Mouse (Mus musculus): Measurements from ENCODE around the gene Zfp385c. TPM values are rescaled to one million over a fixed set of nuclear protein-coding genes. Genes with fewer than 3 reads are reported as not detected.

The Zfp385c gene
- polyA plus RNA-seq, 1 experiment from 2014 or later: 0.51 TPM

DNA sequence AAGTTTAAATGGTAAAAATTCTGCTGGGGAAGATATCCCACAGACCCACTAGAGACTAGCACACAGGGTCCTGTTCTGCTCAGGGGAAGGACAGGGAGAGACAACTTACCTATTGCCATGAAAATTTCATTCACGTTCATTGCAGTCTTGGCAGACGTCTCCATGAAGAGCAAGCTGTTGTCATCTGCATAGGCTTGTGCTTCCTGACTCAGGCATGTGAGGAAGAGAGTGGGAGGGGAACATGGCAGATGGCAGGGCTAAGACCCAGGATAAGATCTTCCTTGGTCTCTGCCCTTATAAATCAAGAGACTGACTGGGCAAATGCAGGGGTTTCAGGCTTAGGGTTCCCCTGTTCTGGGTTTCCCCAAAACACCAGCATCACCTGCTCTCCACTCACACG lies 24.4 kb upstream of the Zfp385c start:
- Histone ChIP-seq H3K36me3 (peaks cover 53% of the 10 kb centered on the region), H3K27me3 (replicated peaks) (no peaks in the 10 kb centered on the region), H3K4me3 (no peak overlapping the region), H3K27ac (replicated peaks) (no peak overlapping the region), H3K4me1 (peaks cover 57% of the 10 kb centered on the region), H3K9me3 (no peaks in the 10 kb centered on the region), H3K4me2 (no peak overlapping the region), H3K9ac (no peak overlapping the region)
- no peak for ATAC-seq (ENCODE audit: extremely low read depth, insufficient number of reproducible peaks, low FRiP score, low TSS enrichment)
- WGBS: 78% methylated on average over 3 of the region's 3 CpGs

DNA sequence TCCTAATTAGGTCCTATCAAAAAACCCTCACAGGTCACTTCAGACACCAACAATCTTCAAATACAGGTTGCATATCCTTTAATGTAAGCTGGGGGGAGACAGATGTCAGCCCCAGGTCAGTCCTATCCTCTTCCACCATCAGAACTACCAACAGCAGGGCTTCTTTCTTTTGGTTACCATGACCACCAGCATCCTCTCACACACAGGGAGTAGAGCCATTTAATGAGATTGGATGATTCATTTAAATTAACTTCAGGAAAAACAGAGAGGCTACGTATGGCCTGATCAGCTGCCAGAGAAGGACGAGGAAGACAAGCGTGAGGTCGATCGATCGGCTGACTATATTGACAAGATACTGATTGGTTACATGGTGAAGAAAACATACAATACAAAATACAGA lies 22.7 kb upstream of the Zfp385c start:
- Histone ChIP-seq H3K4me1 (peaks cover 48% of the 10 kb centered on the region), H3K4me3 (no peak overlapping the region), H3K4me2 (0 out of 2 replicates have a peak overlapping the region, but pooled peaks have one; percentile 69), H3K27ac (replicated peaks) (no peak overlapping the region), H3K9me3 (no peaks in the 10 kb centered on the region), H3K9ac (no peak overlapping the region), H3K36me3 (peaks cover 61% of the 10 kb centered on the region), H3K27me3 (replicated peaks) (no peaks in the 10 kb centered on the region)
- no peak for ATAC-seq (ENCODE audit: extremely low read depth, insufficient number of reproducible peaks, low FRiP score, low TSS enrichment)
- 89% methylated on average over 6 of the region's 6 CpGs for WGBS

DNA sequence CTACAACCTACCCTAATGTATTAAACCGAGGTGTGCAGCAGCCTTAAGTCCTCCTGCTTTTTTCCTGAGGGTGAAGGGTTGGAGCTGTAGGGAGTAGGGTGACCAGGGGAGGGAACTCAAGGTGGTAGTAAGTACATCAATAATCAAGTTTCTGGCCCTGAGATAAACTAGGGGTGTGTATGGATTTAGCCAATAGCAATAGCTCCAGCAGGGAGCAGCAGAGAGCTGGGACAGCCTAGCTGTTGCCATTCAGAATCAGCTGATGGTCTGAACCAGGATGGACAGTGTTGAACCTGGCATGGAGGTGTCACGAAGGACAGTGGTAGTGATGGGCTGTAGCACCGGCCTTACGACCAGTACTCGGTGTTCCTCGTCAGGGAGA lies 22.3 kb upstream of the Zfp385c start:
- H3K9me3 ChIP-seq: no peaks in the 10 kb centered on the region
- H3K9ac ChIP-seq: peak overlapping the region; percentile 72; the same call in 1 of the 2 replicates
- H3K36me3 ChIP-seq: peaks cover 61% of the 10 kb centered on the region
- H3K4me1 ChIP-seq: peaks cover 44% of the 10 kb centered on the region
- peak overlapping the region; percentile 37 for H3K4me3 ChIP-seq
- WGBS: 36% methylated on average over 6 of the region's 6 CpGs
- H3K27ac ChIP-seq (replicated peaks): peak overlapping the region; percentile 81
- H3K27me3 ChIP-seq (replicated peaks): no peaks in the 10 kb centered on the region
- ATAC-seq (ENCODE audit: extremely low read depth, insufficient number of reproducible peaks, low FRiP score, low TSS enrichment): no peak
- H3K4me2 ChIP-seq: peak overlapping the region; percentile 69

DNA sequence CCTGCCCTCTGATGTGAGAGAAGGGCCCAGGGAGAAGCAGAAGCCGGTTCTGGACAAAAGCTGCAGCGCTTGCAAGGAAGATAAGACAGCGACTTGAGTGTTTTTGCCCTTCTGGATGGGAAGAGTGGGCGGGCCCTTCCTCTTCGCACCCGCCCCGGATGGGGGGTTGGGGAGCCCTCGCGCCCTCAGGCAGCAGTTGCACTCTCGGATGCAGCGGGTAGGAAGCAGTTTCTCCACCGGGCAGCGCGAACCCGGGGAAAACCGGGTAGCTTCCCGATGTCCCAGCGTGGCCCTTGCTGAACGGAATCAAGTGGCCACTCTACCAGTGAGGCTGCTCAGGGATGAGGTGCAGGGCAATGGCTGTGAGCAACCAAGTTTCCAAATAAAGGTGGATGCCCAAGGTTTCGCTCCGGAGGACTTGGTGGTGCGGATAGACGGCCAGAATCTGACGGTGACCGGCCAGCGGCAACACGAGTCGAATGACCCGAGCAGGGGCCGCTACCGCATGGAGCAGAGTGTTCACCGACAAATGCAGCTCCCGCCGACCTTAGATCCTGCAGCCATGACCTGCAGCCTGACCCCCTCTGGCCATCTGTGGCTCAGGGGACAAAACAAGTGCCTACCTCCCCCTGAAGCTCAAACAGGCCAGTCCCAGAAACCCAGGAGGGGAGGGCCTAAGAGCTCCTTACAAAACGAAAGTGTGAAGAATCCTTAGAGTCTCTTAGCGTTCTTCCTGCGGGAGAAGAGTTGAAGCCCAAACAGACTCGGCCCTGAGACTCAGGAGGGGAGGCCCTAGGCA lies 21.7 kb upstream of the Zfp385c start, which contains the start of gene Hspb9:
Hspb9 (plus strand) TSS at position 116 of the 799 bp plus-strand sequence.
- Histone ChIP-seq H3K27me3 (replicated peaks) (no peaks in the 10 kb centered on the region), H3K9ac (peak within 1 kb of the TSS; percentile 72), H3K36me3 (peaks cover 61% of the 10 kb centered on the region), H3K4me2 (peak within 1 kb of the TSS; percentile 69), H3K9me3 (no peaks in the 10 kb centered on the region), H3K4me1 (peaks cover 39% of the 10 kb centered on the region), H3K27ac (replicated peaks) (peak within 1 kb of the TSS; percentile 81), H3K4me3 (peak within 1 kb of the TSS; percentile 91)
- peak; percentile 9; the same call in 1 of the 2 replicates for ATAC-seq (ENCODE audit: extremely low read depth, insufficient number of reproducible peaks, low FRiP score, low TSS enrichment)
- WGBS: 4% methylated on average over 38 of the region's 38 CpGs

DNA sequence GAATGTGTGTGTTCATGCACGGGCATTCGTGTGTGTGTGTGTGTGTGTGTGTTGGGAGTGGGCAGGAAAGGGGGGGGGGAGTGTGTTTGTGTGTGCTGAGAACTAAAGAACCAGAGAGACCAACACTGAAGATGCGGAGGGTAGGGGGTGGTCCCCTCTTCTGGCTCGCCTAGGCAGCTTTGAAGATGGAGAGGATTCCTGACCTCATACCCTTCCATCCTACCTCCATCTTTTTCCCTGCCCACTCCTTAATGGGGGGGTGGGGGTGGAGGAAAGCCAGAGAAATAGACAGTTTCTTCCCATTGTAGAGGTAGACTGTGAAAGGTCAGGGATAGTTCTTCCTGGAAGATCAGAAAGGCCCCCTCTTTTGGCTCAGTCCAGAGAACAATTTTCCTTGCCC lies 20.9 kb upstream of the Zfp385c start:
- peak overlapping the region; percentile 37 for H3K4me3 ChIP-seq
- 72% methylated on average over 4 of the region's 4 CpGs for WGBS
- H3K36me3 ChIP-seq: peaks cover 61% of the 10 kb centered on the region
- H3K9ac ChIP-seq: peak overlapping the region; percentile 72
- peaks cover 37% of the 10 kb centered on the region for H3K4me1 ChIP-seq
- no peaks in the 10 kb centered on the region for H3K27me3 ChIP-seq (replicated peaks)
- H3K9me3 ChIP-seq: no peaks in the 10 kb centered on the region
- peak overlapping the region; percentile 81 for H3K27ac ChIP-seq (replicated peaks)
- H3K4me2 ChIP-seq: peak overlapping the region; percentile 69
- no peak for ATAC-seq (ENCODE audit: extremely low read depth, insufficient number of reproducible peaks, low FRiP score, low TSS enrichment)

DNA sequence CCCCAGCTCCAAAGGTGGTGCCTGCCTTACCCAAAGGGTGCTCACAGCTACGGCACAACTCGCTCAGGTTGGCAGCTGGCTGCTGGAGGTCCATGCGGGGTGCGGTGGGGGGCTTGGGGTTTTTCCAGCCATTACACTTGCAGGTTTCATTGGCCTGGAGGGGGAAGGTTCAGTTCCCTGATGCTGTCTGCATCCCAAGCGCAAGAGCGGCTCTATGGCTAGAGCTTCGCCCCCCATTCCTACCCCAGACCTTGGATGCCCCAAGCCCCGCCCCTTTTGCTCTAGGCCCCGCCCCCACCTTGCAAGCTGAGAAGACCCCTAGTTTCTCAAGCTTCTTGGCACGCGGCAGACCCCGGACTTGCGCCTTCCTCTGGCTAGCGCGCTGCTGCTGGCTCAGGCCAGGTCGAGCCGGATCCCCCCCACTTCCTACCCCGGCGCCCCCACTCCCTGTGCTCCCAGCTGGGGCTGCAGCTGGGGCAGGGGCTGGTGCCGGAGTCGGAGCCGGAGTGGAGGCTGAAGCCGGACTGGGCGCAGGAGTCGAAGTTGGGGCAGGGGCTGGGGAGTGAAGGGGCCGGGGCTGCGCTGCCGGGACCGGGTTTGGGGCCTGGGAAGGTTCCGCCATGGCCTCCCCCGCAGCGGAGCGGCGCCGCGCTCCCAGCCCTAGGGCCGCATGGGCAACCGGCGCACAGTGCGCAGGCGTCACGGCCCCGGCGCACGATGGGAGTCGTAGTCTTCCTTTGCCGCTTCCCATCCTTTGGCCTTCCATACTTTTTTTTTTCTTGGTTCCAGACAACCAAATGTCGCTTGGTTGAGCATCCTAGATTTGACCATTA lies 19.7 kb upstream of the Zfp385c start, which contains the start of gene Kat2a:
Kat2a (minus strand) TSS at position 683 of the 833 bp plus-strand sequence.
- Histone ChIP-seq H3K27ac (replicated peaks) (peak within 1 kb of the TSS; percentile 81), H3K36me3 (peaks cover 61% of the 10 kb centered on the region), H3K27me3 (replicated peaks) (no peaks in the 10 kb centered on the region), H3K4me3 (peak within 1 kb of the TSS; percentile 91), H3K4me1 (peaks cover 37% of the 10 kb centered on the region), H3K4me2 (peak within 1 kb of the TSS; percentile 77), H3K9ac (peak within 1 kb of the TSS; percentile 96), H3K9me3 (no peaks in the 10 kb centered on the region)
- WGBS: 2% methylated on average over 48 of the region's 48 CpGs
- ATAC-seq (ENCODE audit: extremely low read depth, insufficient number of reproducible peaks, low FRiP score, low TSS enrichment): peak; percentile 59; the same call in 1 of the 2 replicates

DNA sequence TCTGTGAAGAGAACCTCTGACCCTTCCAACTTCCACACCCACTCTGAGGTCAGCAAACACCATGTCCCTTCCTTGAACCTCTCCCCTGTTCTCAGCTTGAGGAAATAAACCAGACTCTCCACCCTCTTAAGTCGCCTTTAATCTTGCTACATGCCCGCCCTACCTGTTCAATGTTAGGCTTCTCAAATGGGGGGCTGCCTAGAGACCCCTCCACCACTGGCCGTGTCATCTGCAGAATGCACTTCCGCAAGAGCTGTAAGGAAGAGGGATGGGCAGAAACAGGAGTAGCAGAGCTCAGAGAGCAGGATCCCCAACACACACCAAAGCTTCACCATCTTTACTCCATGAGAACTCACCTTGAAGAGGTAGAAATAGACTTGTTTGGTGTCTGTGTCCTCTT lies 18.7 kb upstream of the Zfp385c start:
- no peaks in the 10 kb centered on the region for H3K9me3 ChIP-seq
- 79% methylated on average over 4 of the region's 4 CpGs for WGBS
- H3K36me3 ChIP-seq: peaks cover 61% of the 10 kb centered on the region
- peak overlapping the region; percentile 77 for H3K4me2 ChIP-seq
- H3K4me1 ChIP-seq: peaks cover 37% of the 10 kb centered on the region
- no peak for ATAC-seq (ENCODE audit: extremely low read depth, insufficient number of reproducible peaks, low FRiP score, low TSS enrichment)
- no peak overlapping the region for H3K27ac ChIP-seq (replicated peaks)
- H3K9ac ChIP-seq: peak overlapping the region; percentile 96; the same call in 1 of the 2 replicates
- H3K27me3 ChIP-seq (replicated peaks): no peaks in the 10 kb centered on the region
- H3K4me3 ChIP-seq: no peak overlapping the region

DNA sequence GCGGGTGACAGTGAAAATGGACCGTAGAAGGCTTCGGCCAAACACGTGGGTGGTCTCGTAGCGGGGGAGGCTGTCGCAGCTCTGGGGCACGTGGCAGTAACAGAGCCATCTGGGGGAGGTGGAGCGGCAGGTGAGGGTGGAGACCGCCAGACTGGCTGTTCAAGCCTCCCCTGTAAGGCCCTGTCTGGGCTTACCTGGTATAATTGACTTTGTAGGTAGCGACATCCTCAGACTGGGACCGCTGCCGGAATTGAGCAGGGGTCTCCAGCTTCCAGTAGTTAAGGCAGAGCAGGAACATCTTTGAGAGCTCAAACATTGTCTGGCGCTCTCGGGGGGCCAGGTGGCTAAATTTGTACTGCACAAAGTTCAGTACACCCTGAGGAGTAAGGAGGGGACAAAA lies 18.3 kb upstream of the Zfp385c start:
- WGBS: 91% methylated on average over 15 of the region's 15 CpGs
- Histone ChIP-seq H3K4me1 (peaks cover 37% of the 10 kb centered on the region), H3K27me3 (replicated peaks) (no peaks in the 10 kb centered on the region), H3K9ac (no peak overlapping the region), H3K27ac (replicated peaks) (no peak overlapping the region), H3K4me2 (no peak overlapping the region), H3K4me3 (no peak overlapping the region), H3K36me3 (peaks cover 61% of the 10 kb centered on the region), H3K9me3 (no peaks in the 10 kb centered on the region)
- ATAC-seq (ENCODE audit: extremely low read depth, insufficient number of reproducible peaks, low FRiP score, low TSS enrichment): no peak

DNA sequence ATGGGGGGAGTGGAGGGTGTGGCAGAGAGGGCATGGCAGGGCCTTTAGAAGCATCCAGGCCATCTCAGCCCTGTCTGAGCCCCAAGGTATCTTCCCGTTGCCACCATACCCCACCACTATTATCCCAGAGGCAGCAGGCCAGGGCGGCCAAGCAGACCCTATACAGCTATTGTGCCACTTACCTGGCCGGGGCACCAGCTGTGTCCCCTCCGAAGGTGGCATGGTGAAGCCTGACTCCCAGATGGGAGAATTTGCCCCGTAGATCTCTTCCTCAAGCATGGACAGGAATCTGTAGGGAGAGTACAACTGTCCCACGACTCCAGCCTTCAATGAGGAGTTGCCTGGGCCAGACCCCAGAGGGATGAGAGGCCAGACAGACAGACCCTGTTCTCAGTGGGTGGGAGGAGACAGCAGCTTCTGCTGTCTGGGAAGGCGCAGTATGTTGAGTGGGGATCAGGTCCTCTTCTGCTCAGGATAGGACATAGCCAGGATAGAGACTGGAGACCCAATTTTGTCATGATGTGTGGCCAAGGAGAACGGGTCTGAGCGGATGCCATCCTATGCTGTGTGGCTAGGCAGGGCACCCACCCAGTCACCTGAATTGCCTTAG lies 17.1 kb upstream of the Zfp385c start:
- no peak for ATAC-seq (ENCODE audit: extremely low read depth, insufficient number of reproducible peaks, low FRiP score, low TSS enrichment)
- WGBS: 84% methylated on average over 9 of the region's 9 CpGs
- Histone ChIP-seq H3K36me3 (peaks cover 64% of the 10 kb centered on the region), H3K9me3 (no peaks in the 10 kb centered on the region), H3K4me2 (no peak overlapping the region), H3K27me3 (replicated peaks) (no peaks in the 10 kb centered on the region), H3K4me3 (no peak overlapping the region), H3K4me1 (peaks cover 30% of the 10 kb centered on the region), H3K9ac (no peak overlapping the region), H3K27ac (replicated peaks) (no peak overlapping the region)

DNA sequence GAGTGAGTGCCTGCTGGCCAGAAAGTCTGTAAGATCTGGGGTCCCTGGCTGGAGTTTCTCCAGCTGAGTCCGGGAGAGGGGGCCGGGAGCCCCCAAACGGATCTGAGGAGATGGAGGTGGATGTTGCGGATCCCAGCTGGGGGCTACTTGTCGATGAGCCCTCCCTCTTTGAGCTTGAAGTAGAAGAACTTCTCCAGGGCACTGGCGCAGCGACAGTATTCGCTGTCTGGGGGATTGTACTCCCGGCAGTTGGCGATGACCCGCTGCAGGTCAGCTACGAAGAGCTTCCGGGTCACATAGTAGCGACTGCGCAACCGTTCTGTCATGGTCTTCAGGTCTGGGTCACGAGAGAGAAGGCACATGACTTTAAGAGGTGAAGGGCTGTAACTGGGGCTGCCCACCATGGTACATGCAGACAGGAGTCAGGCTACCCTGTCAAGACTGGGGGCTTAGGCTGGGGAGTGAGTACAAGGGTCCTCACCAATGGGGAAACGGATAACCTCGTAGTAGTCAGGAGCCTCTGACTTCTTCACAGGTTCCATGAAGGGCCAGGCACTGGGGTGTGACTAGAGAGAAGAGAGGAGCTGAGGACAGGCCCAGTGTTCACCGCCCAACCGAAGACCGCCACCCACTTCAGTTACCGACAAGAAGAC lies 13.0 kb upstream of the Zfp385c start:
- no peak overlapping the region for H3K4me3 ChIP-seq
- no peak for ATAC-seq (ENCODE audit: extremely low read depth, insufficient number of reproducible peaks, low FRiP score, low TSS enrichment)
- peaks cover 61% of the 10 kb centered on the region for H3K36me3 ChIP-seq
- H3K27ac ChIP-seq (replicated peaks): no peak overlapping the region
- H3K4me1 ChIP-seq: peaks cover 17% of the 10 kb centered on the region
- 0 out of 2 replicates have a peak, but pooled peaks cover 8% of the 10 kb centered on the region for H3K27me3 ChIP-seq (replicated peaks)
- 88% methylated on average over 23 of the region's 23 CpGs for WGBS
- H3K9me3 ChIP-seq: no peaks in the 10 kb centered on the region
- no peak overlapping the region for H3K9ac ChIP-seq
- no peak overlapping the region for H3K4me2 ChIP-seq
